Mouse (Mus musculus): ENCODE measurements around the gene Qpct. TPM values are rescaled to one million over a fixed set of nuclear protein-coding genes. Genes with fewer than 3 reads are reported as not detected.

The Qpct gene
- 8.9 and 17.6 TPM in 2 replicates for polyA plus RNA-seq (2012; rRNA removed; ENCODE audit: low replicate concordance)

GRCm38 (mm10) chr17:79051606-79052005, at the start of gene Qpct:
Gene Qpct, plus strand, starts transcription at chr17:79051906.

GRCm38 (mm10) chr17:79020208-79020983, 31.3 kb upstream of the Qpct start, which contains the start of gene Prkd3:
Gene Prkd3, minus strand, starts transcription at chr17:79020816.

Other genes with a start within 250 kb of the Qpct start
- 17.5 and 31.2 TPM in 2 replicates for gene Heatr5b, start 216.5 kb upstream of the Qpct start, polyA plus RNA-seq (2012; rRNA removed; ENCODE audit: low replicate concordance)
- gene Gpatch11, start 216.3 kb upstream of the Qpct start, polyA plus RNA-seq (2012; rRNA removed; ENCODE audit: low replicate concordance), result 5.3 and 11.8 TPM in 2 replicates
- gene Eif2ak2, start 169.3 kb upstream of the Qpct start, polyA plus RNA-seq (2012; rRNA removed; ENCODE audit: low replicate concordance), result 2.8 and 4.2 TPM in 2 replicates
- gene Sult6b1, start 144.9 kb upstream of the Qpct start, polyA plus RNA-seq (2012; rRNA removed; ENCODE audit: low replicate concordance), result not detected in 2 replicates
- 3.8 and 8.9 TPM in 2 replicates for gene Cebpzos, start 135.4 kb upstream of the Qpct start, polyA plus RNA-seq (2012; rRNA removed; ENCODE audit: low replicate concordance)
- gene Cebpz, start 114.8 kb upstream of the Qpct start, polyA plus RNA-seq (2012; rRNA removed; ENCODE audit: low replicate concordance), result 2.5 and 11.0 TPM in 2 replicates
- gene Ndufaf7, start 114.8 kb upstream of the Qpct start, polyA plus RNA-seq (2012; rRNA removed; ENCODE audit: low replicate concordance), result 5.1 and 11.6 TPM in 2 replicates
- 7.2 and 13.5 TPM in 2 replicates for gene Prkd3, start 31.1 kb upstream of the Qpct start, polyA plus RNA-seq (2012; rRNA removed; ENCODE audit: low replicate concordance)

Data from mammary gland, adult 2 months (tissue).